Mouse (Mus musculus): ENCODE measurements around the gene Klhl21.

GRCm38 (mm10) chr4:152000906-152001305 lies 7.7 kb upstream of the Klhl21 start:
- TF ChIP-seq CTCF (IDR thresholded peaks at IDR 0.05; ENCODE audit: borderline replicate concordance, insufficient read depth, low read length), result no peak
- no peak for TF ChIP-seq POLR2A (IDR thresholded peaks at IDR 0.05; ENCODE audit: low read depth, low read length)
